Mouse (Mus musculus): ENCODE data around the gene Igsf21. TPM values are rescaled to one million over a fixed set of nuclear protein-coding genes. Genes with fewer than 3 reads are reported as not detected.

Gene Igsf21
- polyA plus RNA-seq, 1 experiment from 2014 or later = 8.1 TPM

DNA sequence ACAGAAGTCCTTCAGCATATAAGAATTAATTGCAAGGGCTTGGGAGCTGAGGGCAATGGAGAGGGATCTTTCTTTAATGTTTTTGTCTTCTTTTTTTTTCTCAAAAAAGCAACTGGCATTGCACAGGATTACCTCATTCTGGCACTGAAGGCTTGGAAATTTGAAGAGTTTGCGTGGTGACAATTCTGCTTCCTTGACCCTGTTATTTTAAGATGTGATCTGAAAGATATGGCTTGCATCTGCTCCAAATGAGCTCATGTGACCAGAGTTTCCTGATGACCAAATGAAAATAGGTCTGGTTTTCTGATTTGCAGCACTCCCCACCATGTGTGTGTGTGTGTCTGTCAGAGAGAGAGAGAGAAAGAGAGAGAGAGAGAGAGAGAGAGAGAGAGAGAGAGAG, 74.7 kb downstream of the Igsf21 start:
- Histone ChIP-seq H3K4me2 (replicated peaks; ENCODE audit: low read depth, low read length) (no peak overlapping the region), H3K27ac (ENCODE audit: low read depth, low read length) (no peak overlapping the region), H3K27me3 (ENCODE audit: control insufficient read depth, insufficient read depth, low read length) (no peaks in the 10 kb centered on the region), H3K4me3 (ENCODE audit: low read depth, low read length) (no peak overlapping the region), H3K4me1 (replicated peaks; ENCODE audit: control insufficient read depth, insufficient read depth, low read length) (no peaks in the 10 kb centered on the region; the same call in 1 of the 2 replicates), H3K36me3 (ENCODE audit: control insufficient read depth, insufficient read depth, low read length) (no peaks in the 10 kb centered on the region), H3K9ac (ENCODE audit: low read depth, low read length) (no peak overlapping the region), H3K9me3 (ENCODE audit: control insufficient read depth, low read length) (no peaks in the 10 kb centered on the region)
- 84% methylated on average over 1 of the region's 1 CpGs for WGBS
- ATAC-seq (ENCODE audit: low FRiP score) (no peak), DNase-seq (ENCODE audit: low spot score) (no peak)

DNA sequence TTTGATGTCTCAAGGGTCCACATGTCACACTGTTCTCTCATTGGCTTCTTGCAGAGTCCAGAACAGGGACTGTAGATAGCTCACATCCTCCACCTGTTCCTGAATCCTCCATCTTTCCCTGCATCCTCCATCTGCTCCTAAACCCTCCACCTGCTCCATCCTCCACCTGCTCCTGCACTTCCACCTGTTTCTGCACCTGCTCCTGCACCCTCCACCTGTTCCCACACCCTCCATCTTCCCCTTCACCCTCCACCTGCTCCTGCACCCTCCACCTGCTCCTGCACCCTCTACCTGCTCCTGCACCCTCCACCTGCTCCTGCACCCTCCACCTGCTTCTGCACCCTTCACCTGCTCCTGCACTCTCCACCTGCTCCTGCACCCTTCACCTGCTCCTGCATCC, 75.4 kb downstream of the Igsf21 start:
- no peak overlapping the region for H3K4me2 ChIP-seq (replicated peaks; ENCODE audit: low read depth, low read length)
- ATAC-seq (ENCODE audit: low FRiP score) = no peak

DNA sequence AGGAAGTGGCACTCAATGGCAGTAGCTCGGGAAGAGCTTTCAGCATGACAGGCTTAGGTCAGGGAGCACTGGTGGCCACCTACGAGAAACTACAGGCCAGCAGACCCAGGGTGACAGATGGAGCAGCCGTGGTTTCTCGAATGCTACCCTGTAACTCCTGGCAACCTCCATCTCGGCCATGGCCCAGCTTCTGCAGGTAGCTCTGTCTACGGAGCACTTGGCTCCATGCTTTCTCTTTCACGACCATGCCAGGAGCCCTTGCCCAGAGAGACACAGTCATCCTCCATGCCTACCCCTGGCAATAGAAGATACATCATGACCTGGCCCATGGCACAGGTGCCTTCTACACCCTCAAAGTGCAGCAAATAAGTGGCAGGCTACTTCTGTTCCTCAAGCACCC, 80.7 kb downstream of the Igsf21 start:
- H3K27ac ChIP-seq (ENCODE audit: low read depth, low read length) = no peak overlapping the region
- H3K9ac ChIP-seq (ENCODE audit: low read depth, low read length) = no peak overlapping the region
- 84% methylated on average over 7 of the region's 7 CpGs for WGBS
- H3K4me2 ChIP-seq (replicated peaks; ENCODE audit: low read depth, low read length) = no peak overlapping the region
- no peak for DNase-seq (ENCODE audit: low spot score)
- no peaks in the 10 kb centered on the region for H3K4me1 ChIP-seq (replicated peaks; ENCODE audit: control insufficient read depth, insufficient read depth, low read length)
- no peaks in the 10 kb centered on the region for H3K9me3 ChIP-seq (ENCODE audit: control insufficient read depth, low read length)
- H3K36me3 ChIP-seq (ENCODE audit: control insufficient read depth, insufficient read depth, low read length) = no peaks in the 10 kb centered on the region
- H3K27me3 ChIP-seq (ENCODE audit: control insufficient read depth, insufficient read depth, low read length) = no peaks in the 10 kb centered on the region
- H3K4me3 ChIP-seq (ENCODE audit: low read depth, low read length) = no peak overlapping the region
- ATAC-seq (ENCODE audit: low FRiP score) = no peak

More for the DNA sequence above, 75.4 kb downstream of the Igsf21 start:
- no peak overlapping the region for H3K4me3 ChIP-seq (ENCODE audit: low read depth, low read length)
- no peaks in the 10 kb centered on the region for H3K9me3 ChIP-seq (ENCODE audit: control insufficient read depth, low read length)
- no peak overlapping the region for H3K9ac ChIP-seq (ENCODE audit: low read depth, low read length)
- H3K4me1 ChIP-seq (replicated peaks; ENCODE audit: control insufficient read depth, insufficient read depth, low read length) = no peaks in the 10 kb centered on the region; the same call in 1 of the 2 replicates
- H3K27me3 ChIP-seq (ENCODE audit: control insufficient read depth, insufficient read depth, low read length) = no peaks in the 10 kb centered on the region
- H3K36me3 ChIP-seq (ENCODE audit: control insufficient read depth, insufficient read depth, low read length) = no peaks in the 10 kb centered on the region
- H3K27ac ChIP-seq (ENCODE audit: low read depth, low read length) = no peak overlapping the region
- DNase-seq (ENCODE audit: low spot score) = no peak

DNA sequence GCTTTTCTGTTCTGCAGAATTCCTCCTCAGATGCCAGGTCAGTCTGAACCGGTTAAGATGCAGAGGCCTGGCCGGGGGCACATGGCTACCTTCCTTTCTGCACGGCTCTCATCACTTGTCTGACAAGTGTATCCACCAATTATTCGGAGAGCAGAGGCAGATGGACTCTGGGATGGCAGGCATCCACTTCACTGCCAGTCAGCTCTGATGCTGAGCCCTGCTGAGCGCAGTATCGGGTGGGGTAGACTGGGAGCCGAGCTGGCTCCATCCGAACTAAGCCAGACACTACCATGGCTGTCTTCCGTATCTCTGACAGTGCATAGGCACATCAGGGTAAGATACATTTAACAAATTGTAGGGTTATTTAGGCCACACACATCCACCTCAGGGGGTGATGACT, 81.9 kb downstream of the Igsf21 start:
- Histone ChIP-seq H3K9ac (ENCODE audit: low read depth, low read length) (no peak overlapping the region), H3K4me2 (replicated peaks; ENCODE audit: low read depth, low read length) (no peak overlapping the region), H3K27me3 (ENCODE audit: control insufficient read depth, insufficient read depth, low read length) (no peaks in the 10 kb centered on the region), H3K4me1 (replicated peaks; ENCODE audit: control insufficient read depth, insufficient read depth, low read length) (no peaks in the 10 kb centered on the region), H3K27ac (ENCODE audit: low read depth, low read length) (no peak overlapping the region), H3K4me3 (ENCODE audit: low read depth, low read length) (no peak overlapping the region), H3K9me3 (ENCODE audit: control insufficient read depth, low read length) (no peaks in the 10 kb centered on the region), H3K36me3 (ENCODE audit: control insufficient read depth, insufficient read depth, low read length) (no peaks in the 10 kb centered on the region)
- WGBS = 81% methylated on average over 9 of the region's 9 CpGs
- no peak for ATAC-seq (ENCODE audit: low FRiP score)
- DNase-seq (ENCODE audit: low spot score) = no peak

DNA sequence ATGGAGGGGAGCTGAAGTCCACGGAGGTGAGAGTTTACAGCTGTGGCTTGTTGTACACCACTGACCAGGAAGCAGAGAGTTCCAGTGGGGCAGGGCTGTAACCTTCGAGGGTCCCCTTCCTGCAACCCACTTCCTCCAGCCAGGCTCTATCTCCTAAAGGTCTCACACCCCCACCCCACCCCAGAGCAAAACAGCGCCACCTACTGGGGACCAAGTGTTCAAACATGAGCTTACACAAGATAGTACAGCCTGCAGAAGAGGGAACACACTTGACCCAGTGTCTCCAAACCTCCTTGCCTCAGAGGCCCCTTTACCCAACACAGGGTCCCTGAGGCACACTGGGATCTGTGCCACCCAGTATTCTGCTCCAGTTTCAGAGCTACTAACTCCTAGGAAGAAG, 87.0 kb downstream of the Igsf21 start:
- H3K9me3 ChIP-seq (ENCODE audit: control insufficient read depth, low read length) = no peaks in the 10 kb centered on the region
- H3K9ac ChIP-seq (ENCODE audit: low read depth, low read length) = no peak overlapping the region
- H3K4me3 ChIP-seq (ENCODE audit: low read depth, low read length) = no peak overlapping the region
- H3K4me1 ChIP-seq (replicated peaks; ENCODE audit: control insufficient read depth, insufficient read depth, low read length) = peaks cover 2% of the 10 kb centered on the region; the same call in 1 of the 2 replicates
- no peaks in the 10 kb centered on the region for H3K36me3 ChIP-seq (ENCODE audit: control insufficient read depth, insufficient read depth, low read length)
- no peak for ATAC-seq (ENCODE audit: low FRiP score)
- DNase-seq (ENCODE audit: low spot score) = peak; percentile 38
- H3K27me3 ChIP-seq (ENCODE audit: control insufficient read depth, insufficient read depth, low read length) = no peaks in the 10 kb centered on the region
- no peak overlapping the region for H3K27ac ChIP-seq (ENCODE audit: low read depth, low read length)
- H3K4me2 ChIP-seq (replicated peaks; ENCODE audit: low read depth, low read length) = no peak overlapping the region
- 45% methylated on average over 3 of the region's 3 CpGs for WGBS

DNA sequence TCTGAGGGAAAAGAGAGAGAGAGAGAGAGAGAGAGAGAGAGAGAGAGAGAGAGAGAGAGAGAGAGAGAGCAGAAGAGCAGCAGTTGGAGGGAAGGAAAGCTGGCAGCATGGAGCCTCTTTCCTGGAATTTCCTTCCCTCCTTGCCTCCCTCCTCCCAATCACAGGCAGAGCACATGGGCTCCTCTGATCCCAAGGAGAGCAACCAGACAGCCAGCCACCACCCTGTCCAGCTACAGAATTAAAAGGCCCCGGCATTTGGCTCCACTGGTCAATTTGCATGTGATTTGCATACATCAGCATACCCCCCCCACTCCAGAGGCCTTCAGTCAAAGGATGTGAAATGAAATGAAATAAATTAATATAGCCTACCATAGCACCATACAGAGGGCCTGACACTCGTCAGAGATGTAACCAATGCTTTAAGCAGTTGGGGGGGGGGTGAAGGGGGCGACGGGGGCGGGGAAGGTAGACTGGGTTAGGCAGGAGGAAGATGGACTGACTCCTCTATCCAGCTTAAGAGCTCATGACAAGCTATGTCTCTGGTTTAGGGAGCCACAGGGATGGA, 91.6 kb downstream of the Igsf21 start:
- H3K9ac ChIP-seq (ENCODE audit: low read depth, low read length) = no peak overlapping the region
- H3K27me3 ChIP-seq (ENCODE audit: control insufficient read depth, insufficient read depth, low read length) = no peaks in the 10 kb centered on the region
- no peak overlapping the region for H3K4me2 ChIP-seq (replicated peaks; ENCODE audit: low read depth, low read length)
- peak overlapping the region; percentile 53; the same call in 1 of the 2 replicates for H3K27ac ChIP-seq (ENCODE audit: low read depth, low read length)
- H3K9me3 ChIP-seq (ENCODE audit: control insufficient read depth, low read length) = no peaks in the 10 kb centered on the region
- no peak overlapping the region for H3K4me3 ChIP-seq (ENCODE audit: low read depth, low read length)
- ATAC-seq (ENCODE audit: low FRiP score) = peak; percentile 65
- no peaks in the 10 kb centered on the region for H3K36me3 ChIP-seq (ENCODE audit: control insufficient read depth, insufficient read depth, low read length)
- WGBS = 64% methylated on average over 5 of the region's 5 CpGs
- peaks cover 2% of the 10 kb centered on the region for H3K4me1 ChIP-seq (replicated peaks; ENCODE audit: control insufficient read depth, insufficient read depth, low read length)
- DNase-seq (ENCODE audit: low spot score) = no peak

DNA sequence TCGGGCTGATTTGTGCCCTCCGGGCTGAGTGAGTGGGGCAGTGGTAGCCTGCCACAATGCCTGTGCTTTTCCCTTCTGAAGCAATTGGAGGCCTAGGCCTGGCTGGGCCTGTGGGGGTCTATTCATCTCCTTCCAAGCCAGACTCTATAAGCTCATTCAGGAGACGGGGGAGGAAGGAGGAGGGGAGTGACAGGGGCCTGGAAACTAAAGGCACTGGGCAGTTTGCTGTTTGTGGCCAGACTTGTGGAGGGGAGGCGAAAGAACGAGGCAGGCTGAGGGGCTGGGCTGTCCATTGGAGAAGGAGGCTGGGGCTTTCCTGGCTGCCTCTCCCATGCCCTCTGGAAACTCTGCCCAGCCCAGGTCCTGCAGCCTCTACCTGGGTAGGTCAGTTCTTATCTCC, 92.1 kb downstream of the Igsf21 start:
- no peaks in the 10 kb centered on the region for H3K36me3 ChIP-seq (ENCODE audit: control insufficient read depth, insufficient read depth, low read length)
- H3K9ac ChIP-seq (ENCODE audit: low read depth, low read length) = no peak overlapping the region
- peaks cover 2% of the 10 kb centered on the region for H3K4me1 ChIP-seq (replicated peaks; ENCODE audit: control insufficient read depth, insufficient read depth, low read length)
- peak overlapping the region; percentile 53 for H3K27ac ChIP-seq (ENCODE audit: low read depth, low read length)
- DNase-seq (ENCODE audit: low spot score) (no peak), ATAC-seq (ENCODE audit: low FRiP score) (peak; percentile 55)
- WGBS = 42% methylated on average over 5 of the region's 5 CpGs
- H3K9me3 ChIP-seq (ENCODE audit: control insufficient read depth, low read length) = no peaks in the 10 kb centered on the region
- no peak overlapping the region for H3K4me3 ChIP-seq (ENCODE audit: low read depth, low read length)
- H3K4me2 ChIP-seq (replicated peaks; ENCODE audit: low read depth, low read length) = no peak overlapping the region
- no peaks in the 10 kb centered on the region for H3K27me3 ChIP-seq (ENCODE audit: control insufficient read depth, insufficient read depth, low read length)

DNA sequence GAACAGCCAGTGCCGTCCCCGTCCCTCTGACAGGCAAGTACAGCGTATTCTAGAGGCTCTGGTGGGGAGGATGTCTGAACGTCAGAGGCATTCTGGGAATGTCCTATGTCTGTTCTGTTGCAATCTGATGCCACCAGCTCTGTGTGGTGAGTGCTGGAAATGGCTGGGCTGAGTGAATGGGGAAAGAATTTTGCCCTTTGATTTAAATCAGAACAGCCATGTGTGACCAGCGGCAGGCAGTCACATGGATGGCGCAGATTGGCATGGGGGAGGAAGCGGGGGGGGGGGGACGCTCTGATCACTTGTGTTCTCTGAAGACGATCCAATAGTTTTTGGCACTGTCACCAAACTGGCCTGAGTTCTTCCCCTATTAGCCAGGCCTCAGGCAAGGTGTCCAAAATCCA, 92.9 kb downstream of the Igsf21 start:
- Histone ChIP-seq H3K4me2 (replicated peaks; ENCODE audit: low read depth, low read length) (no peak overlapping the region), H3K4me1 (replicated peaks; ENCODE audit: control insufficient read depth, insufficient read depth, low read length) (peaks cover 2% of the 10 kb centered on the region), H3K27ac (ENCODE audit: low read depth, low read length) (no peak overlapping the region), H3K27me3 (ENCODE audit: control insufficient read depth, insufficient read depth, low read length) (no peaks in the 10 kb centered on the region), H3K36me3 (ENCODE audit: control insufficient read depth, insufficient read depth, low read length) (no peaks in the 10 kb centered on the region), H3K9me3 (ENCODE audit: control insufficient read depth, low read length) (no peaks in the 10 kb centered on the region), H3K4me3 (ENCODE audit: low read depth, low read length) (no peak overlapping the region), H3K9ac (ENCODE audit: low read depth, low read length) (no peak overlapping the region)
- ATAC-seq (ENCODE audit: low FRiP score) (no peak), DNase-seq (ENCODE audit: low spot score) (no peak)
- 69% methylated on average over 9 of the region's 9 CpGs for whole genome bisulfite sequencing

DNA sequence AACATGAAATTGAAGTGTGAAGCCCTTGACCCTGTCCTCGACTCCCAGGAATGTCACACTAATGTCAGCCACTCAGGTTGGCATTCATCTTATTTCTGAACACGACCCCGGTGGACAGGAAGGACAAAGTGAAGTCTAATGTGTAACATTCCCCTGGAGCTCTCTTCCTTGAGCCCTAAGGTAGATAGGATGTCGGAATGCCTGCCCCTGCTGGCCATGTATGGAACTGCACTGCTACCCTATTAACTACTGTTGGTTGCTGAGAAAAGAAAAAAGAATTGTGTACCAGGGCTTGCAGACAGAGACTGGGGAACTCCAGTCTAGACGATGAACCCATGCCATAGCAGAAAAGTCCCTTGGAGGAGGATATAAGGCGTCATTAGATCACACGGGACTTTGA, 93.5 kb downstream of the Igsf21 start:
- Histone ChIP-seq H3K27me3 (ENCODE audit: control insufficient read depth, insufficient read depth, low read length) (no peaks in the 10 kb centered on the region), H3K27ac (ENCODE audit: low read depth, low read length) (no peak overlapping the region), H3K4me1 (replicated peaks; ENCODE audit: control insufficient read depth, insufficient read depth, low read length) (peaks cover 2% of the 10 kb centered on the region), H3K4me2 (replicated peaks; ENCODE audit: low read depth, low read length) (no peak overlapping the region), H3K4me3 (ENCODE audit: low read depth, low read length) (no peak overlapping the region), H3K36me3 (ENCODE audit: control insufficient read depth, insufficient read depth, low read length) (no peaks in the 10 kb centered on the region), H3K9me3 (ENCODE audit: control insufficient read depth, low read length) (no peaks in the 10 kb centered on the region), H3K9ac (ENCODE audit: low read depth, low read length) (no peak overlapping the region)
- 37% methylated on average over 7 of the region's 7 CpGs for WGBS
- DNase-seq (ENCODE audit: low spot score) = peak; percentile 83
- no peak for ATAC-seq (ENCODE audit: low FRiP score)
